Mouse (Mus musculus) hindbrain, embryonic 13.5 days (tissue): ENCODE measurements around the gene Olfr1382. TPM values are rescaled to one million over a fixed set of nuclear protein-coding genes. Genes with fewer than 3 reads are reported as not detected.
"Not testable (repeated sequence)": the region's sequence is repeated elsewhere in the genome, so short reads cannot be mapped to it uniquely, and the experiment has no call there.

Experiments
- ATAC-seq: fragments of 200-750 bp; cut with Nextera tagmentation; 2 replicates; pipeline ENCODE4 v1.8.0; 2017; ENCODE audit warnings: moderate TSS enrichment; ENCODE audit not compliant: low FRiP score
- H3K27ac ChIP-seq: fragments of 300-500 bp; sonication (generic); 2 replicates; pipeline ENCODE4 v1.5.1; 2015; ENCODE audit warnings: inconsistent platforms, mild to moderate bottlenecking, moderate library complexity
- H3K27me3 ChIP-seq: fragments of 300-500 bp; sonication (generic); 2 replicates; pipeline ENCODE4 v1.6.1; 2015; ENCODE audit warnings: mild to moderate bottlenecking, inconsistent platforms
- H3K36me3 ChIP-seq: fragments of 300-500 bp; sonication (generic); 2 replicates; pipeline ENCODE4 v1.6.1; 2015; ENCODE audit warnings: mild to moderate bottlenecking, inconsistent platforms
- H3K4me1 ChIP-seq: fragments of 300-500 bp; sonication (generic); replicated peaks from 2 replicates; pipeline ENCODE4 v1.6.1; 2015; ENCODE audit warnings: inconsistent platforms
- H3K4me2 ChIP-seq: fragments of 300-500 bp; sonication (generic); 2 replicates; pipeline ENCODE4 v1.6.1; 2015; ENCODE audit warnings: inconsistent platforms, mild to moderate bottlenecking, moderate library complexity
- H3K4me3 ChIP-seq: fragments of 300-500 bp; sonication (generic); 2 replicates; pipeline ENCODE4 v1.5.1; 2015; ENCODE audit warnings: mild to moderate bottlenecking, inconsistent platforms
- H3K9ac ChIP-seq: fragments of 300-500 bp; sonication (generic); 2 replicates; pipeline ENCODE4 v1.6.1; 2015; ENCODE audit warnings: mild to moderate bottlenecking, inconsistent platforms
- H3K9me3 ChIP-seq: fragments of 300-500 bp; sonication (generic); 2 replicates; pipeline ENCODE4 v1.6.1; 2016; ENCODE audit warnings: inconsistent platforms
- WGBS: fragments of 180-500 bp; shearing (Covaris S2); methylation state at CpG from one replicate; pipeline ENCODE4 v1.1.7; 2015; 5-methylcytosine and 5-hydroxymethylcytosine counted together
- polyA plus RNA-seq: library from polyadenylated mRNA; unstranded; fragments of >200 nt; fragmentation: Nextera tagmentation; extraction: Ambion mirVana; gene quantifications from 2 replicates; pipeline ENCODE4 v1.2.1, GENCODE M21; 2015

The Olfr1382 gene
- not detected in 2 replicates for polyA plus RNA-seq

- Histone ChIP-seq H3K4me3 (no peak within 1 kb of the TSS), H3K36me3 (no peaks in the 10 kb centered on the region), H3K27me3 (no peaks in the 10 kb centered on the region), H3K9ac (no peak within 1 kb of the TSS), H3K27ac (no peak within 1 kb of the TSS), H3K4me1 (no peaks in the 10 kb centered on the region), H3K9me3 (no peaks in the 10 kb centered on the region), H3K4me2 (no peak within 1 kb of the TSS)
- 86% methylated on average over 3 of the region's 3 CpGs for WGBS
- ATAC-seq, result no peak
Measured at GRCm38 (mm10) chr11:49527947-49528346, at the start of gene Olfr1382. Olfr1382 (plus strand) TSS chr11:49528247.

DNA sequence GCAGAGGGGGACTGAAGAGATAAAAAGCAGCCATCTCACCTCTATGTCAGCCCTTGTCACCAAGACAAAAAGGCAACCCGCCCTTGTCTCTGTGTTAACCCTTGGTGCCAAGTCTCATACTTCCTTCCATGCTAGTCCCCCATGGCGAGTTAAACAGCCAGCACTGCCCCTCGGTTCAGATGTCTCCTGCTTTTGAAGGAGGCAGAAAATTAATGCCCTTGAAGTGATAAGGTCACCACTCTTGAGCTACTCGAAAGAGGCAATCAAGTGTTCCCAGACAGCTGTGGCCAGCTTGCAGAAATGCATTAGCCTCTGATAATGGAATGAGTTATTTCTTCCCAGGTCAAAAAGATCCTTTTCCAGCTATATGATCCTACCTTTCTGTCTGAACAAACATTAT is 42.1 kb upstream of the Olfr1382 start:
- Histone ChIP-seq H3K9ac (no peak overlapping the region), H3K9me3 (no peaks in the 10 kb centered on the region), H3K4me2 (no peak overlapping the region), H3K27me3 (no peaks in the 10 kb centered on the region), H3K4me1 (no peaks in the 10 kb centered on the region), H3K4me3 (no peak overlapping the region), H3K27ac (no peak overlapping the region), H3K36me3 (no peaks in the 10 kb centered on the region)
- ATAC-seq, result no peak
- 43% methylated on average over 4 of the region's 4 CpGs for WGBS

DNA sequence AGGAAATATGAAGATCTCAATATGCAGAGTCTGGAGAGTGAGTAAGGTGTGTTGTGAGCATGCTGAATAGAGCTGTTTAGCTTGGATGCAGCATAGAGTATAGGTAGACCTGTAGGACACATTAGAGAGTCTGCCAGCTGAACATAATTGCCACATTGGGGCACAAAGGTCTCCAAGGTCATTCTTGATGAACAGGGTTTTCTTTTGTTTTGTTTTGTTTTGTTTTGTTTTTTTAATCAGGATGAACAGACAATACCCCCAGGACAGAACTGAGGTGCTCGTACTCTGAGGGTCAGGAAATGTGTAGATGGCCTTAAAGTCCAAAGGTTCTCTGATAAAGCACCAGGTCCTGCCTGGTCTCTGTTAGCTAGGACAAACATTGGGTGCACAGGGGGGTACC is 39.3 kb upstream of the Olfr1382 start, which contains the start of gene Olfr1385:
Olfr1385 (plus strand) TSS at position 301 of the 400 bp plus-strand sequence.
- not testable (repeated sequence) for H3K4me2 ChIP-seq, H3K27me3 ChIP-seq, ATAC-seq, H3K9ac ChIP-seq, H3K27ac ChIP-seq, H3K9me3 ChIP-seq, H3K36me3 ChIP-seq, H3K4me1 ChIP-seq, H3K4me3 ChIP-seq
- WGBS, result 85% methylated on average over 1 of the region's 1 CpGs

- Histone ChIP-seq H3K4me1 (no peaks in the 10 kb centered on the region), H3K27ac (no peak overlapping the region), H3K36me3 (no peaks in the 10 kb centered on the region), H3K9me3 (no peaks in the 10 kb centered on the region), H3K9ac (no peak overlapping the region), H3K4me2 (no peak overlapping the region), H3K27me3 (no peaks in the 10 kb centered on the region), H3K4me3 (no peak overlapping the region)
- 82% methylated on average over 5 of the region's 5 CpGs for WGBS
- ATAC-seq, result no peak
Measured at GRCm38 (mm10) chr11:49518086-49518485, 10.0 kb upstream of the Olfr1382 start.

GRCm38 (mm10) chr11:49519348-49519747 is 8.7 kb upstream of the Olfr1382 start, which contains the start of gene Olfr1383:
Olfr1383 (plus strand) TSS chr11:49519648.
- H3K27ac ChIP-seq, result no peak within 1 kb of the TSS
- no peaks in the 10 kb centered on the region for H3K27me3 ChIP-seq
- no peaks in the 10 kb centered on the region for H3K36me3 ChIP-seq
- no peak for ATAC-seq
- H3K4me2 ChIP-seq, result no peak within 1 kb of the TSS
- no peak within 1 kb of the TSS for H3K9ac ChIP-seq
- no peaks in the 10 kb centered on the region for H3K9me3 ChIP-seq
- no peaks in the 10 kb centered on the region for H3K4me1 ChIP-seq
- no peak within 1 kb of the TSS for H3K4me3 ChIP-seq

GRCm38 (mm10) chr11:49532761-49533160 is 4.7 kb downstream of the Olfr1382 start:
- no peaks in the 10 kb centered on the region for H3K36me3 ChIP-seq
- no peak overlapping the region for H3K27ac ChIP-seq
- no peak for ATAC-seq
- H3K4me2 ChIP-seq, result no peak overlapping the region
- H3K9ac ChIP-seq, result no peak overlapping the region
- H3K9me3 ChIP-seq, result no peaks in the 10 kb centered on the region
- no peaks in the 10 kb centered on the region for H3K4me1 ChIP-seq
- H3K27me3 ChIP-seq, result no peaks in the 10 kb centered on the region
- H3K4me3 ChIP-seq, result no peak overlapping the region

- H3K27me3 ChIP-seq, ATAC-seq, H3K4me2 ChIP-seq, H3K9ac ChIP-seq, H3K4me3 ChIP-seq, H3K27ac ChIP-seq, H3K4me1 ChIP-seq, H3K9me3 ChIP-seq, H3K36me3 ChIP-seq: not testable (repeated sequence)
- 88% methylated on average over 2 of the region's 2 CpGs for WGBS
Measured at GRCm38 (mm10) chr11:49536631-49537030, 8.6 kb downstream of the Olfr1382 start.

GRCm38 (mm10) chr11:49543149-49543548 is 15.1 kb downstream of the Olfr1382 start, which contains the start of gene Olfr1381:
Olfr1381 (plus strand) TSS chr11:49543449.
- H3K9me3 ChIP-seq, H3K4me3 ChIP-seq, ATAC-seq, H3K27ac ChIP-seq, H3K9ac ChIP-seq, H3K36me3 ChIP-seq, H3K4me1 ChIP-seq, H3K4me2 ChIP-seq, H3K27me3 ChIP-seq: not testable (repeated sequence)
- WGBS, result 49% methylated on average over 3 of the region's 3 CpGs

DNA sequence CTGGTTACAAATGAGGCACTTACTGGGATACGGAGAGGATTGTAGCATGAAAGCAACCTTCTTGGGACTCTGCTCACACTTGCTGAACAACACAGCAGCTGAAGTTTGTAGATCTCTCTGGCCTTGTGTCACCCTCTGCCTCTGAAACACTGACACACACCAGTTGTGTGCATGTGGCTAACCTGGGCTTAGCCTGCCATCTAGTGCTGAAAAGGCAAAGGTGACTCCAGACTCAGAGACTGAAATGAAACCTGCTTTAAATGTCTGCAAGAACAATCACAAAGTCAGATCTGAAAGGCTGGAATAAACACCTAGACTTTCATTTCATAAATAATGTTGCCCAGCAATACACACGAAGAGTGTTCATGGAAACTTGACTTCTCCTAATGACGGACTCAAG is 26.0 kb downstream of the Olfr1382 start:
- not testable (repeated sequence) for H3K9ac ChIP-seq, H3K9me3 ChIP-seq, ATAC-seq, H3K27ac ChIP-seq, H3K4me1 ChIP-seq, H3K36me3 ChIP-seq, H3K4me3 ChIP-seq, H3K4me2 ChIP-seq, H3K27me3 ChIP-seq
- WGBS, result 85% methylated on average over 3 of the region's 3 CpGs

DNA sequence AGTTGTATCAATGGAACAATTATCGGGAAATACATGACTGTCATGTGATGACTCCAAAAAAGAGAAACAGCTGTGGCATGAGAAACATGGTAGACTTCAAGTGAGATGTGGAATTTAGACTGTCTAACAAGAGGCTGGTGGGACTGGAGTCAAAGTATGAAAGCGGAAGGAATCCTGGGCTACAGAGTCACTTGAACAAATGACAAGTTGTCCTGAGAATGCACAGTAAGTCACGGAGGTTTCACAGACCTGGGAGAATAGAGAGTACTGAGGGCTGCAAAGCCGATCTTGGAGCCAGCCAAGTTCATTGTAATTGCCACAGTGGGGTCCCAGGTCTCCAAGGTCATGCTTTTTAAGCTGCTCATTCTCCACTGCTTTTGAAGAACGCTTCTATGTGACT is 28.5 kb downstream of the Olfr1382 start, which contains the start of gene Olfr1380:
Olfr1380 (plus strand) TSS at position 301 of the 400 bp plus-strand sequence.
- 57% methylated on average over 5 of the region's 5 CpGs for WGBS
- H3K4me2 ChIP-seq, result not testable (repeated sequence)

GRCm38 (mm10) chr11:49575054-49575453 is 47.0 kb downstream of the Olfr1382 start:
- not testable (repeated sequence) for H3K4me1 ChIP-seq, H3K4me2 ChIP-seq, H3K36me3 ChIP-seq, H3K9me3 ChIP-seq, H3K9ac ChIP-seq, H3K4me3 ChIP-seq, H3K27ac ChIP-seq, H3K27me3 ChIP-seq, ATAC-seq
- 48% methylated on average over 2 of the region's 2 CpGs for WGBS

More for the DNA sequence above, 28.5 kb downstream of the Olfr1382 start, which contains the start of gene Olfr1380:
- not testable (repeated sequence) for H3K9ac ChIP-seq, ATAC-seq, H3K4me3 ChIP-seq, H3K27me3 ChIP-seq, H3K36me3 ChIP-seq, H3K27ac ChIP-seq, H3K9me3 ChIP-seq, H3K4me1 ChIP-seq

GRCm38 (mm10) chr11:49580452-49580851 is 52.4 kb downstream of the Olfr1382 start:
- H3K27me3 ChIP-seq, H3K4me1 ChIP-seq, H3K4me3 ChIP-seq, ATAC-seq, H3K9me3 ChIP-seq, H3K27ac ChIP-seq, H3K36me3 ChIP-seq, H3K4me2 ChIP-seq, H3K9ac ChIP-seq: not testable (repeated sequence)
- 87% methylated on average over 8 of the region's 8 CpGs for WGBS
